Mouse (Mus musculus) liver, embryonic 14.5 days (tissue): ENCODE data around the gene Btbd35f1.
"Not testable (repeated sequence)": the region's sequence is repeated elsewhere in the genome, so short reads cannot be mapped to it uniquely, and the experiment has no call there.

Experiments
- CTCF ChIP-seq: IDR thresholded peaks from 2 replicates; pipeline ENCODE4 v1.5.1; 2016; ENCODE audit warnings: antibody characterized with exemption, low read depth, control low read depth
- EP300 ChIP-seq: IDR thresholded peaks from 2 replicates; pipeline ENCODE4 v1.6.1; 2016; ENCODE audit warnings: antibody characterized with exemption, low read depth

DNA sequence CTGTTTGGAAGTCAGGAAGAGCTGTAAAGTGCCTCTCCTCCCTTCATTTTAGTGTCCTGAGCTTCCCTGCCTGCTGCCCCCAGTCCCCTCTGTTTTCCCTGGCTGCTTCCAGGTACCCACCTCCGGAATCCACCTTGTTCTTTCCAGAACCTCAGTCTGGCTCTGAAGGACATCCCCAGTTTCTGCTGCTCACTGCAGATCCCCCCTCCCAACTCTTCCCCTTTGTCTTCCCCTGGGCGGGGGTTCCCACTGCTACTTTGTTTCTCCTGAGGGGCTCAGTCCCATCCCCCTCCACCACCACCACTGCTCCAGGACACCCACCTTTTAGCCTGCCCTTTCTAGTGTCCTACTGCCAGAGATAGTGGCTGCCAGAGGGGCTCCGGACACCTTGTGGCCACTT lies 41.6 kb downstream of the Btbd35f1 start:
- not testable (repeated sequence) for TF ChIP-seq CTCF, EP300
